In the genomic region with DNA sequence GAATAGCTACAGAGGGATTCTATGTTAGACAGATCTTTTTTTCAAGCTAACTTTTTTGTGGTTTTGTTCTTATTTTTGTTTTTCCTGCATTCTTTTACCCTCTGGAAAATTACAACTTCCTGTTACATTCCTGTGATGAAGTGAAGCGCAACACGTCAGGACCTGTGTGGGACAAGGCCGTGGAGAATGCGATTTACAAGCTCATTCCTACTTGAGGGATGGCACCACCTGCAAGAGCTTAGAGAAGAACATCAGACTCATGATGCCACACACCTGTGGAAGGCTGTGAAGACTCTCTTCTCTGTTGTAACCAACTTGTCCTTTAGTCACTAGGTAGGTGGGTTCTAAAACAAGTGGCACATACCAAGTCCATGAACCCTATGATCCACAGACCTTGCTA, we compare ENCODE assay signal across 17 mouse cellular contexts. TPM values are rescaled to one million over a fixed set of nuclear protein-coding genes. Genes with fewer than 3 reads are reported as not detected.
"Had no signal": no experiment of that assay in that cellular context is flagged by ENCODE, and none has a peak within 500 bp of the region (broad histone marks: within the 10 kb centered on the region; RNA-seq: fewer than 3 reads in every experiment).

No protein-coding gene starts in this region.

- H3K4me1 ChIP-seq: limb, embryonic 15.5 days; liver, embryonic 12.5 days; midbrain, embryonic 15.5 days; stomach, embryonic 15.5 days had no signal

- H3K27ac ChIP-seq: limb, embryonic 15.5 days; liver, embryonic 12.5 days; midbrain, embryonic 15.5 days; stomach, embryonic 15.5 days had no signal

- DNase-seq: kidney, adult 11 months; kidney, postnatal 10 days; left cerebral cortex, postnatal 4 days; lung, embryonic 14.5 days; lung, postnatal 10 days; lung, postnatal 4 days; right cerebral cortex, postnatal 14 days; thymus, postnatal 4 days had no signal

- H3K27me3 ChIP-seq: limb, embryonic 15.5 days; liver, embryonic 12.5 days; midbrain, embryonic 15.5 days; stomach, embryonic 15.5 days had no signal

- ATAC-seq: liver, embryonic 12.5 days; midbrain, embryonic 15.5 days had no signal

- H3K4me2 ChIP-seq: limb, embryonic 15.5 days; liver, embryonic 12.5 days; lung, embryonic 14.5 days; midbrain, embryonic 11.5 days; midbrain, embryonic 15.5 days; stomach, embryonic 15.5 days had no signal

- H3K9ac ChIP-seq: limb, embryonic 15.5 days; liver, embryonic 12.5 days; lung, embryonic 14.5 days; midbrain, embryonic 15.5 days; stomach, embryonic 15.5 days had no signal

- H3K36me3 ChIP-seq: limb, embryonic 15.5 days; liver, embryonic 12.5 days; midbrain, embryonic 15.5 days; stomach, embryonic 15.5 days had no signal

- H3K9me3 ChIP-seq: limb, embryonic 15.5 days; liver, embryonic 12.5 days; midbrain, embryonic 15.5 days; stomach, embryonic 15.5 days had no signal

- H3K4me3 ChIP-seq: limb, embryonic 15.5 days; liver, embryonic 12.5 days; midbrain, embryonic 15.5 days; stomach, embryonic 15.5 days had no signal

RNA-seq across cellular contexts. Expression of a gene that starts 26.0 kb away (rescaled TPM):
- polyA plus RNA-seq: large intestine, adult 2 months; liver, embryonic 12.5 days; liver, embryonic 16.5 days; midbrain, embryonic 11.5 days; midbrain, embryonic 15.5 days; spleen, adult 2 months; testis, adult 2 months had no signal
